Mouse (Mus musculus) thymus, adult 2 months (tissue): ENCODE results near the gene Unc13a.

Experiments
- CTCF ChIP-seq: fragments of 200-500 bp; IDR thresholded peaks from 2 replicates; pipeline ENCODE4 v1.5.1; 2012; ENCODE audit warnings: mild to moderate bottlenecking, control low read depth, low read length, moderate library complexity, borderline replicate concordance; ENCODE audit not compliant: control insufficient read depth, poor library complexity, insufficient read depth; ENCODE audit errors: extremely low read depth
- POLR2A ChIP-seq: fragments of 200-500 bp; IDR thresholded peaks from 2 replicates; pipeline ENCODE4 v1.6.1; 2012; ENCODE audit warnings: mild to moderate bottlenecking, low read length, control low read depth, moderate library complexity; ENCODE audit not compliant: control insufficient read depth, poor library complexity, insufficient read depth; ENCODE audit errors: extremely low read depth

DNA sequence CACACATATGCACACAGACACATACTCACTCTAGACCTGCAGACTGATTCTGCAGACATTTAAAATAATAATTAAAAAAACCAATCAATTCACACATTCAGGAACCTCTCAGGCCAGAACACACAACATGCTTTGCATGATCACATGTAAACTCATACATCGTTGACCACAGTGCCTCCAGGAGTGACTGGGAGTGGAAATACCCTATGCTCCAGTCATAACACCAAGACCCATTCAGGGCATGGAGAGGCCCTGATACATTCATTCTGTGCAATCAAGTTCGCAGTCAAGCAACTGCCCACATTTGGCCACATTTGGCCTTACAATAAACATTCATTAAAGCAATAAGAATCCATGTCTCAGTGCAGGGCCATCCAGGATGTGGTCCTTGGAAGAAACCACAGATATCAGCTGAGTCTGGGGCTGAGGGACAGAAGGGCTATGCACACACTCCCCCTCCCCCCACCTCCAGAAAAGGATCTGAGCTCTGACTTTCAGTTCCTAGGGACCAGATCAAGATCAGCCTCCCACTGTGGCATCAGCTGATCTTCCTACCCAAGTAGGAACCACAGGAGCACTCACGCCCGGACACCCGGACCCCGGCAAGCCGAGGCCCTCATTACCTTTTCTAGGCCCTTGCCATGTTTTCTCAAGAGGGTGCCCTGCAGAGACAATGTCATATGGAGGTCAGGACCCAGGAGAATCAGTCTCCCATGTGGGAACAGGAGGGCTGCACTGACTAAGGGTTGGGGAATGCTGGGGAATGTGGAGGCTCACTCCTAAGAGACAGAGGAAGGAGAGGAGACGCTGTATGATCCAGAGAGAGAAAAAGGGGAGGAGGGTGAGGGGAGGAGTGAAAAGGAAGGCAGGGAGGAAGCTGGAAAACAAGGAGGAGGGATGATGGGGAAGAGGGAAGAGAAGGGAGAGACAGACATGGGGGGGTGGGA, 34.1 kb downstream of the Unc13a start:
- TF ChIP-seq CTCF (no peak), POLR2A (no peak)
